Mouse (Mus musculus) heart, postnatal 0 days (tissue): ENCODE data around the gene Olfr764-ps1.

Experiments used
- CTCF ChIP-seq: IDR thresholded peaks from 2 replicates; pipeline ENCODE4 v1.5.1; 2016; ENCODE audit warnings: antibody characterized with exemption, control low read depth, low read depth
- EP300 ChIP-seq: IDR thresholded peaks from 2 replicates; pipeline ENCODE4 v1.6.1; 2016; ENCODE audit warnings: antibody characterized with exemption, low read depth

GRCm38 (mm10) chr10:129028343-129028742 lies 11.4 kb downstream of the Olfr764-ps1 start:
- TF ChIP-seq CTCF (no peak), EP300 (no peak)
